Mouse (Mus musculus) 3T3-L1 (cell line): ENCODE measurements at regions not wholly inside any gene's neighbourhood (a gene's known extent, or its start where the extent isn't known, plus 50 kb on each side); places are given as distances from the start of the nearest gene placed in this dataset.
"Not testable (repeated sequence)": the region's sequence is repeated elsewhere in the genome, so short reads cannot be mapped to it uniquely, and the experiment has no call there.

Experiments
- DNase-seq: peaks from one replicate; pipeline ENCODE4 v3.0.0-alpha.2; 2015; ENCODE audit warnings: low read depth, low spot score

GRCm38 (mm10) chr2:149283274-149283673, 121.6 kb upstream of the Cst10 start:
- no peak for DNase-seq

GRCm38 (mm10) chr2:149284199-149284598, 120.7 kb upstream of the Cst10 start:
- no peak for DNase-seq

- DNase-seq, result not testable (repeated sequence)
Measured at GRCm38 (mm10) chr2:149296936-149297335, 107.9 kb upstream of the Cst10 start.

DNA sequence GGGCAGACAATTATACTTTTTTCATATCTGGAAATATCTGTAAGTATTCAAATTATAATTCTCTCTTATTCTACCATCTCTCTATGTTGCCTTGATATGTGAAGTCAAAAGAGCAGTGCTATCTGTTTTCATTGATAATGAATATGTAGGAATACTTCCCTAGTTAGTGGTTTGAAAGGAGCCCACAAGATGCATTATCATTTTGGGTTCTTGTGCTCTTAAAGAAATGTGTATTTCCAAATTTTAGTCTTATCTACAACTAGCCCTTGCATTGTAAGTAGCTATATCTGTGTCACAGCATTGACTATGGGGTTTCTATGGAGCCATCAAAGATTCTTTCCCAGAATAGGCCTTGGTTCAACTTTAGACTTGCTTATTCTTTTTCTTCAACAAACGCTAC, 99.3 kb upstream of the Cst10 start:
- DNase-seq, result no peak

DNA sequence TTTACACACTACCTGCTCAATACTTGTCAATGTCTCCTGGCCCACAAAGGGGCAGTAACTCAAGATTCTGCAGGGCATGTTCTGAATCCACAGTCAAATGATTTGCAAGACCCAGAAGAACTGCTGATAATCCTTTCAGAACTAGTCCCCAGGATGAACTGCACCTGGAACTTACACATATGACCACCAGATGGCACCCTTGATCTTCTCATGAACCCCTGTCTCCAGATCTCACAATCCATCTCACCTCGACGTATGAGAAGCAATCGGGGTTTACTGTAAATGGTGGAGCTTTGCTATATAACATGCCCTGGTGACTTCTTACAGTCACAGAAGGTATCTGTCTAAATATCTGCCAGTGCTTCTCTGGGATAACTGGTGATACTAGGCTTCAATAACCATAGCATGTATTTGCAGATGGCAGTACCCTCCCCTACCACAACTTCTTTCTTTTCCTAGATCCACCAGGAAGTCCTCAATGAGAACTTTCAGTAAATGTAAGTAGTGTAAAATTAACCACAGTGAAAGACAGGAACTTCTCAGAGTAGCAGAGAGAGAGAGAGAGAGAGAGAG, 54.5 kb upstream of the Cst10 start:
- DNase-seq, result peak; percentile 84
